Mouse (Mus musculus): ENCODE results near the gene Lypd4.
A peak's percentile ranks its signal among the peaks of the same experiment; 100 is the strongest.
"Not testable (repeated sequence)": the region's sequence is repeated elsewhere in the genome, so short reads cannot be mapped to it uniquely, and the experiment has no call there.

Gene Lypd4

DNA sequence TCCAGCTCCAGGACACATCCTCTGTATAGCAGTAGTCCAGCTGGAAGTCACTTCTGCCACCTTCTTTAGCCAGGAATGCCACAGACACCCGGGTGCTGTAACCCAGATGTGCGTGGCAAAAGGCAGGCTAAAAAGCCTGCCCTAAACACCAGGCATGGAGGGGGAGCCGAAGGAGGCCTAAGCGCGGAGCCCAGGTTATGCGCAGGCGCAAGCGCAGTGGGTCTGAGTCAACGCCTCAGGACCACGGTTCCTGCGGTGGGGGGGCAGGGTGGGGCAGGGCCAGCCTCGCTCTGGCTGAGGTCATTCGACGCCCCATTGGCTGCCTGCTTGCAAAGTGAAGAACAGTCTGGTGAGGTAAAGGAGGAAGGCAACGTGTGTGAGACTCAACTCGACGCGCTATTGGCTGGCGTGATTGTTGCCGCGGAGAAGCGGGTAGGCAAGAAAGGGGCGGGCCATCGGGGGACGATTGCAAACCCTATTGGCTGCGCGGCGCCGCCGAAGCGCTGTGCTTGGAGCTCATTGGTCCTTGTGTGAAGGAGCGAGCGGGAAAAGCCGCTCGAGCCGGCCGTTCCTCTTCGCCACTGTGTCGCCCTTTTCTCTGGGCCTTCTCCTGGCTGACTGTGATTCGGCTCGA lies at the start of gene Lypd4, which contains the start of gene Dmrtc2:
Gene Lypd4, minus strand, starts transcription at position 410 of the 634 bp plus-strand sequence.
Gene Dmrtc2, plus strand, starts transcription at position 526 of the 634 bp plus-strand sequence.
- no peak for DNase-seq (ENCODE audit: low spot score)

DNA sequence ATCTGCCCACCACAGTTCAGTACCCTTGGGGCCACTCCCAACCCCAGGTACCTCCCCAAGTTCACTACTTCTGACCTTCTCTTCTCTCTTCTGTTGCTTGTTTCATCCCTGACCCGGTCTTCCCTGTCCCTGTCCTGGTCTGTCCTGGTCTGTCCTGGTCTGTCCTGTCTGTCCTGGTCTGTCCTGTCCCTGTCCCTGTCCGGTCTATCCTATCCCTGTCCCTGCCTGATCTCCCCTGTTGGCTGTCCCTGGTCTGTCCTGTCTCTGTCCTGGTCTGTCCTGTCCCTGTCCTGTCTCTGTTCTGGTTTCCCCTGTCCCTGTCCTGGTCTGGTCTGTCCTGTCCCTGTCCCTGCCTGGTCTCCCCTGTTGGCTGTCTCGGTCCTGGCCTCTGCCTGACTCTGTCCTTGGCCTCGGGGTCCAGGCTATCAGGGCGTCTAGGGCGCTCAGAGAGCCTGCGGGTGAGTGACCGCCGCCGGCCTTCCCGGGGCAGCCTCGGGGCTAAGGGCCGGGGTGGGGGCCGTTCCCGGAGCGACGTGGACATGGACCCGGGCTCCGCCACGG lies 49.1 kb upstream of the Lypd4 start:
- DNase-seq (ENCODE audit: low spot score) = no peak

DNA sequence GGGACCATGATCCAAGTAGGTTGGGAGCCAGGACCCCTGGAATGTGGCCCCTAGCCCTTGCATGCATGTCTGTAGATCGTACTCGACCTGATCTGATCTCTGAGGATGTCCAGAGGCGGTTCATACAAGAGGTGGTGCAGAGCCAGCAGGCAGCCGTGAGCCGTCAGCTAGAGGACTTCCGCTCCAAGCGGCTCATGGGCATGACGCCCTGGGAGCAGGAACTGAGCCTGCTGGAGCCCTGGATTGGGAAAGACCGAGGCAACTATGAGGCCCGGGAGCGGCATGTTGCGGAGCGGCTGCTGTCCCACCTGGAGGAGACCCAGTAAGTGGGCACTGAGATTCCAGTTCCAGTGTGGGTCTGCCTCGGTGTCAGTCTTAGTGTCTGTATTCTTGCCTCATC lies 42.7 kb upstream of the Lypd4 start:
- DNase-seq (ENCODE audit: low spot score) = no peak

DNA sequence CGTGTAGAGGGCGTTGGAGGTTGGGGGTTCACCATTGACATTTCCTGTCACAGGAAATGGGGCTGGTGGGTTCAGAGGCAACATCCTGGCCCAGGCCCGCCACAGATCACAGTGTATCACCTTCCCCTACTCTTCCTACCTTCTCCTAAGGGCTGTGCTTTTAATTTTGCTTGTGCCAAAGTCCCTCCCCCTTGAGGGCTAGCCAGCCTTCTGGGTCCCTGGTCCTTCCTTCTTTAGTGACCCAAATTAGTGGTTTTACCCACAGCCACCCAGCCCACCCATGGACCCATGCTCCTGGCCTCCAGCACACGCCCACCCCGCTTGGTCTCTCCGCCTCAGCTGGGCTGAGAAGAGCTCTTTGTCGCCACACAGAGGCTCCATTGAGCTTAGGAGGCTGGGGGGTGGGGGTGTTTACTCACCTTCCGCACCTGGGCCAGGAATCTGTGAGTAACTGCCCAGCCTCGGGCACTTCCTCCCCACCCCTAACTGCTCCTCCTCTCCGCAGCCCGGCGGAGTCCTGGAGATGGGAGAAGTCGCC lies 37.5 kb upstream of the Lypd4 start:
- peak; percentile 79 for DNase-seq (ENCODE audit: low spot score)

DNA sequence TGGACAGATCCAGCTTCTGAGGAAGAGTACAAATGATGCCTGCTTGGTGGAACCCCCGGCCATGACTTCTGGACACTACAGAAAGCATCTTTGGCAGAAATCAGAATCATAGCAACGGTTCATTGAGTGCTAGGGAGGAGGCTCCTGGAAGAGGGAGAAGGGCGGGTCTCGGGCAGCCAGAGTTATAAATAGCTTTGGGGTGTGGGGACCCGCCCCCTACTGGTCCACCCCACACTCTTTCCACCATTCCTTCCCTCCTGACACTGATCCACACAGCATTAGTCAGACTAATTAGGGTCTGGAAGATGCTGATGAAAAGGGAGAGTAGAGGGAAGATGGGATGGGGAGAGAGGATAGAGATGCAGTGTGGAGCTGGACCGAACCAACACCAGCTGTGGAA lies 36.8 kb upstream of the Lypd4 start:
- DNase-seq (ENCODE audit: low spot score) = no peak

DNA sequence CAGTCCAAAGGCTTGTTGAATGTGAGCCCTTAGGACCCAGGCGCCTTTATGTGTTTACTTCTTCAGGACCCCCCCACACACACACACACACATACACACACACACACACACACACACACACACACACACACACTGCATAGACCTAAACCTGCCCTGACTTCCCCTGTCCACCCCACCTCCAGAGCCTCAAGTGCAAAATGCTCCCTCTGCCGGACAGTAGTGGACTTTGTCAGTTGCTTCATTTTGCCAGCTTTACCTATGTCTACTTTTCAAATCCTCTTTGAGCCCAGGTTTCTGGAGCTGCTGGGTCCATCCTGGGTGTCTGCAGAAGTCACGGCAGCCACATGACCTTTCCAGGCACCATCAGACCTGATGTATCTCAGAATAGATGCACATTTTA lies 35.2 kb upstream of the Lypd4 start:
- DNase-seq (ENCODE audit: low spot score) = peak; percentile 76

DNA sequence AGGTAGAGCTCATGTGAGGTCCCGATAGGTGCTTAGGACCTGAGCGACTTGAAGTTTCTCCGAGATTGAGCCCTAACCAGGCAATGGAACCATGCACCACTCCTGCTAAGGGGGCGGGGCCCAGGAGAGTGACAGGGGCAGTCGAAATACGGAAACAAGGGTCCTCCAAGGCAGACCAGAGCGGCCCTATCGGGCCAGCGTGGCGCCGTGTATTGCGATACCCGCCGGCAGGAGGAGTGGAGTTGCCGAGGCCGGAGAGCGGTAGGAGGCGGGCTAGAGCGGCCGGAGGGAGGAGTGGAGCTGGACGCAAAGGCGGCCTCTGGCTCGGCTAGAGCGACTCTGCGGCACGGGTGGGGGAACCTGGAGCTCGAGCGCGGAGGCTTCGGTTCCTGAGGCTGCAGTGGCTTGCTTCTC lies 34.3 kb upstream of the Lypd4 start:
- DNase-seq (ENCODE audit: low spot score) = peak; percentile 99

DNA sequence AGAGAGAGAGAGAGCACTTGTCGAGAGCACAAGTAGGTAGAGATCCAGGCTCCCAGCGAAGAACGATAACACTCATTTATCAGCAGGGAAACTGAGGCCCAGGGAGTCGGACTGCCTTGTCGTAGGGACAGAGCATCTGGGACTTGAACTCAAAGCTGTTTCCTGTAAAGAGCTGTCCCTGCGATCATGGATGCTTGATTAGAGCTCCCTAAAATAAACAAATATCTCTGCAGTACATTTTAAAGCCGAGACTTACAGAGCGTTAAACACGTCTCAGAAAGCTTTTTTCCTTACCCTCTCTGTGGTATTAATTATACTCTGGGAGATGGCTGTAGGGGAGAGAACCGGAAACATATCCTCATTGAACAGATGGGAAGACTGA lies 33.7 kb upstream of the Lypd4 start:
- DNase-seq (ENCODE audit: low spot score) = no peak

DNA sequence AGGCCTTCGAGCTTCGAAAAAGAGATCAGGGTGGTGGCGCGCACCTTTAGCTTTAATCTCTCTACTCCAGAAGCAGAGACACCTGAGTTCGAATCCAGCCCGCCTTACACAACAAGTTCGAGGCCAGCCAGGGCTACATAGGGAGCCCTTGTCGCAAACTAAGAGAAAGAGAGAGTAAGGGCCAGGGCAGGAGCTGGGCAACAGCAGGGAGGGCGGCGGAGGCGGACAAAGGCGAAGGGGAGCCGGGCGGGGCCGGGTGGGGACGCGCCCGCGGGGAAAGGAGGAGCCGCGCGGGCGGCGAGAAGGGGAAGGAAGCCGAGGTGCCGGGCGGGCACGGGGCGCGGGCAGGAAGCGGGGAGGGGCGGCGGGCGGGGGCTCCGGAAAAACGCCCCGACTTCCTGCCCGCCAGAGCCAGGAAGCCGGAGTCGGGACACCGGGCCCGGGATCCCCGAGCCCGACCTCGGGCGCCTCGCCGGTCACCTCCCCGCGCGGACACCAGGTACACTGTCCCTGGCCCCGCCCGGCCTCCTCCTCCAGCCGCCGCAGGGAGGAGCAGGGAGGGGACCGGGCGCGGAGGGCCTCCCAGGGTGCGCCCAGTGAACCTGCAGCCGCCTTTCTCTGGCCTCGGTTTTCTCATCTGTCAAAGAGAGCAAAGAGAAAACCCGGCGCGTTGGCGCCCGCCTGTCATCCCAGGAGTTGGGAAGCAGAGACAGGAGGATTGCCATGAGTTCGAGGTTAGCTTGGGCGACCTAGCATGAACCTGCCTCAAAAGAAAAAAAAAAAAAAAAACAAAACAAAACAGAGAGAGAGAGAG lies 33.1 kb upstream of the Lypd4 start, which contains the start of gene Arhgef1:
Gene Arhgef1, plus strand, starts transcription at position 283 of the 814 bp plus-strand sequence.
- DNase-seq (ENCODE audit: low spot score) = peak; percentile 77

DNA sequence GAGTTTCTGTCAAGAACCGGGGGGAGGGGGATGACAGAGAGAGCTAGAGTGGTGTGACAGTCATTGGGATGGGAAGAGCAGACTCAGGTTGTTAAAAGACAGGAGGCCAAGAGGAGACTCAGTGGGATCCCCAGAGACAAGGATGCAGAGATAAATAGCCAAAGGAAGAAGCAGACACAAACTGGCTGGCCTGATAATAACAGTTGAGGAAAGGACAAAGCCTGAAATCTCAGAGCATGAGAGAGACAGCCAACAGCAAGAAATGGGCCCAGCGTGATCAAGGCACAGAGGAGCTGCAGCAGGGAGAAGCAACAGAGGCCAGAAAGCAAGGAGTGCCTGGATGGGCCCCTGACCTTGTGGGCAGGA lies 32.5 kb upstream of the Lypd4 start:
- no peak for DNase-seq (ENCODE audit: low spot score)

DNA sequence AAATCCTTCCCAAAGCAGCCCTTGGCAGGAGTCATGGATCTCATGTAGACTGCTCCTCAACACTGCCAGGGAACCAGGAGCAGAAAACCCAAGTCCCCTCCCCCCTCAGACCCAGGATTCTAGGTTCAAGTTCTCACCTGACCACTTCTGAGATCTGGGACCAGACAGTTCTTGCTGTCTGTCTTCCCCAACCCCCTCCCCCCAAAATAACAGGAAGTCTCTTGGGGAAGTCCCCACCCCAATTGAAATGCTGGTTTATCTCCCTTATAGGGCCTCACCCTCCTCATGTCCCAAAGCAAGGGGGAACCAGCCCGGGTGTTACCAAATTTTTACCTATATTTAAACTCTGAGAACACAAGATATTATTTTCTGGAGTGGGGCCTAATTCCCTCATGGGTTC lies 32.1 kb upstream of the Lypd4 start:
- DNase-seq (ENCODE audit: low spot score) = peak; percentile 40

DNA sequence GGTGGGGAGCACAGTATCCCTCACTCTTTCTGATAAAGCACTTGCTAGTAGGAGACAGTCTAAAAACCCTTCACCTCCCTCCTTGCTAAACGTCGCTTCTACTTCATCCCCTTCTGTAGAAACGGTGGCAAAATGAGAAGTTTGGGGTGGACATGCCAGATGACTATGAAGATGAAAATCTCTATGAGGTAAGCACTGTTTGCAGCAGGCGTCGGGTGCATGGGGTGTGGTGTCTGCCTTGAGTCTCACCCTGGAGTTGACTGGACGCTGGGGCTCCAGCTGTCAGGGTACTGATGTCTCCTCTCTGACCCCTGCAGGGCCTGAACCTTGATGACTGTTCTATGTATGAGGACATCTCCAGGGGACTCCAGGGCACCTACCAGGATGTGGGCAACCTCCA lies 31.4 kb upstream of the Lypd4 start:
- no peak for DNase-seq (ENCODE audit: low spot score)

DNA sequence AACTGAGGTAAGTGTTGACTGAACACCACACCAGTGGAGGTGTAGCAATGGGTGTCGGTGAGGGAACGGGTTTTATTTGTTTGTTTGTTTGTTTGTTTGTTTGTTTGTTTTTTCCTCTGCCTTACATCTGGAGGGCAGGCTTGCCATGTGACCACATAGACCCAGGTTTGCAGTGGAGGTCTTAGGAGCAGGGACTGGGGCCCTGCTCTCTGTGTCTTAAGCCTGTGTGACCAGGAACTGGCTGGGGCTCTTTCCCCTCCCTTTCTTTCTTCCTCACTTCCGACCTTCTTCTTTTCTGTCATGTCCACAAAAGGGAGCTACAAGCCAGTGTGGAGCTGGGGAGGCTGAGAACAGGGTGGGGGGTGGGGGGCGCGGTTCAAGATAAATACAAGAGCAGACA lies 28.2 kb upstream of the Lypd4 start:
- no peak for DNase-seq (ENCODE audit: low spot score)

DNA sequence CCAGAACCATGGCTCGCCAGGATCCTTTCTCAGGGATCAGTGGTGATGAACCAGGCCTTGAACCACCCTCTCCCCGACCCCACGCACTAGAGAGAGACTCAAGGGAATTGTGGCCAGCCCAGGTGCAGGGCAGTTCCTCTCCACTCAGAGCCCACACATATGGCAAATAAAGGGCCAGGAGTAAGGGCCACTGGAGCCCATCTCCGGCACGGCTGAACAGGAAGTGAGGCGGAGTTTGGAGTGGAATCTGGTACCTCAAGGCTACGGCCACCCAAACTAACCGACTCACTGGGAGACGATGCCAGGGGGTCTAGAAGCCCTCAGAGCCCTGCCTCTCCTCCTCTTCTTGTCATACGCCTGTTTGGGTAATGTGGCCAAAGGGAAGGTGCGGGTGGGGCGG lies 27.5 kb upstream of the Lypd4 start, which contains the start of gene Cd79a:
Gene Cd79a, plus strand, starts transcription at position 158 of the 400 bp plus-strand sequence.
- DNase-seq (ENCODE audit: low spot score) = peak; percentile 46

DNA sequence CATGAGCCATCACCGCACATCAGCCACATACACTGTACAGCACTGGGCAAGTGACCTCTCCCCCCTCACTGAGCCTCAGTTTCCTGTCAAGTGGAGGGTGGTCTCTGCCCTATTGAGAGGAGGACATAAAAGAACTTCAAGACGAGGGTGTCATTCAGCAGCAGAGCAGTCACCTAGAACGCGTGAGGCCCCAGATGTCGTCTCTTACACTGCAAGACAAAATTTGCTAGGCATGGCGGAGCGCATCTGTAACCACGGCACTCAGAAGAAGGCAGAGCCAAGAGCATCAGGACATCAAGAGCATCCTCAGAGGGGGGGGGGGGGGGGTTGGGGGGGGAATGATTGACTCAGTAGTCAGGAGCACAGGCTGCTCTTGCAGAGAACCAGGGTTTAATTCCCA lies 26.5 kb upstream of the Lypd4 start:
- no peak for DNase-seq (ENCODE audit: low spot score)

DNA sequence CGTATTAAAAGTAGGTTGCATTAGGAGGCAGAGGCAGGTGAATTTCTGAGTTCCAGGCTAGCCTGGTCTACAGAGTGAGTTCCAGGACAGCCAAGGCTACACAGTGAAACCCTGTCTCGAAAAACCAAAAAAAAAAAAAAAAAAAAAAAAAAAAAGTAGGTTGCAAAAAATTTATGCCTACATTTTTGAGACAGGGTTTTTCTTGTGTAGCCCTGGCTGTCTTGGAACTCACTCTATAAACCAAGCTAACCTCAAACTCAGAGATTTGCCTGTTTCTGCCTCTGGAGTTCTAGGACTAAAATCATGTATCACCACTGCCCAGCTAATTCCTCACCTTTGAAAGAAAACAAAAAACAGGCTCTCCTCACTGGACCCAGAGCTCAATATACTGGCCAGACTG lies 26.0 kb upstream of the Lypd4 start:
- DNase-seq (ENCODE audit: low spot score) = not testable (repeated sequence)

DNA sequence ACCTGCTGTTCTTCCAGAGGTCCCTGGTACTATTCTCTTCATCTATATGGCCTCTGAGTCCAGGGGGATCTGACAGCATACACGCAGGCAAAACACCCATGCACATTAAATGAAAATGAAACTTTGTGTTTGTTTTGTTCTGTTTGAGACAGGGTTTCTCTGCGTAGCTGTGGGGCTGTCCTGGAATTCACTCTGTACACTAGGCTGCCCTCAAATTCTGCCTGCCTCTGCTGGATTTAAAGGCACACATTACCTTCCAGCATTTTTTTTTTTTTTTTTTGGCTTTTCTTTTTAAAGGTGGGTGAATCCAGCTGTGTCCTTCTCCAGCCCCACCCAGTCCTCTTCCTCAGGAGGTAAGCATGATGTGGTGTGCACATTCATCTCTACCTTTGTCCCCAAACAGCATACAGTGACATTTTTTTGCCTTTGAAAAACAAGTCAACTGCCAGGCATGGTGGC lies 22.4 kb upstream of the Lypd4 start:
- DNase-seq (ENCODE audit: low spot score) = peak; percentile 18

DNA sequence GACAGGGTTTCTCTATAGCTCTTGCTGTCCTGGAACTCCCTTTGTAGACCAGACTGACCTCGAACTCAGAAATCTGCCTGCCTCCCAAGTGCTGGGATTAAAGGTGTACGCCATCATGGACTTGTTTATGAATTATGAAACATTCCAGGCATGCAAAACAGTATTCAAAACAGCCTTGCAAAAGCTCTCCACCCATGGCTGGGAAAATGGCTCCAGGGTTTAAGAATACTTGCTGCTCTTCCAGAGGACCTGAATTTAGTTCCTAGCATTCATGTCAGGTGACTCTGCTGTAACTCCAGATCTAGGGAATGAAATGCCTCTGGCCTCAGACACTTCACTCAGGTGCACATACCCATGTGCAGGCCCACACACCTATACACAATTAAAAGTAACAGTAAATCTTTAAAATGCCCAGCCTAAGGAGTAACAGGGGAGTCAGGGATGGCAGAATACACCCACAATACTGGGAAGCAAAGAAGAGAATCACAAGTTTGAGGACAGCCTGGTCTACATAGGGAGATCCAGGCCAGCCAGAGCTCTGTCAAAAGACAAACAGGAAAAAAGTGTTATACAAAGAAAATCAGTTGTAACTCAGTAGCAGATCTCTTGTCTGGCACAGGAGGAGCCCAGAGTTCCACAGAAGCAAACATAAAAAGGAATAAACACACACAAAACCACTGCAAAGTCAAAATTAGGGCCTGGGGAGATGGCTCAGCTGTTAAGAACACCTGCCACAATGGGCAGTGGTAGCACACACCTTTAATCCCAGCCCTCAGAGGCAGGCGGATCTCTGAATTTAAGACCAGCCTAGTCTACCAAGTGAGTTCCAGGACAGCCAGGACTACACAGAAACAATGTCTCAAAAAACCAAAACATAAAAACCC lies 21.7 kb upstream of the Lypd4 start:
- no peak for DNase-seq (ENCODE audit: low spot score)

DNA sequence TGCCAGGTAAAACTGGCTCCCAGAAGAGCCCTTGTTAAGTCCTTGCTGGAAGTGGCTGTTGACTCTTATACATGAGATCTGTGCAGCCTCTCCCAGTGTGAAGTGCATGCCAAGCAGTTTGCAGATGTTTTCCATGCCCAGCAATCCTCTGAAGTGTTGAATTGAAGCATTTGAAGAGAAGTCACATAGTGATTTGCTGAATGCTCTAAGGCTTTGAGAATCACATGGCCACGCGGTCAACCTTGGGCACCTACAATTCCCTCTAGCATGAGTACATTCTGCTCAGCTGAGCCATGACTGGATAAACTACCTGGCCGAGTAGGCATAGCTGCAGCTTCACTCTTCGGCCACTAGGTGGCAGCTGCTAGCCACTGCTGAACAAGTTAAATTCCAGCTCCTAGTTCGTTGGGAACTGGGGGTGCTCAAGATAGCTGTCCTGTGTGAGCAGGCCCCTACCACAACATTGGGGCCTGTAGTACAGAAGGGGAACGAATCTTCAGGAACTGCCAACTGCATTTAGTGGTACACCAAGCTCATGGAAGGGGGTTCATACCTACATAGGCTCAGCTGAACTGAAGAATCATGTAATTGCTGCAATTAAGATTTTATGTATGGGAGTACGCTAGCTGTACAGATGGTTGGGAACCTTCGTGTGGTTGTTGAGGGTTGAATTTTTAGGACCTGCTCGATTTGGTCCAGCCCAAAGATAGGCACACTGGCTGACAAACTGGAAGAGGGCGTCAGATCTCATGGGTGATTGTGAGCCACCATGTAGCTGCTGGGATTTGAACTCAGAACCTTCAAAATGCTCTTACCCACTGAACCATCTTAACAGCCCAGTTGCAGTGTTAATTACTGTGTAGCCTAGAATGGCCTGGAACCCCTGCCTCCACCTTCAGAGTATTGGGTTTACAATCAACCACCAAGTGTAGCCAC lies 20.8 kb upstream of the Lypd4 start:
- DNase-seq (ENCODE audit: low spot score) = peak; percentile 89

DNA sequence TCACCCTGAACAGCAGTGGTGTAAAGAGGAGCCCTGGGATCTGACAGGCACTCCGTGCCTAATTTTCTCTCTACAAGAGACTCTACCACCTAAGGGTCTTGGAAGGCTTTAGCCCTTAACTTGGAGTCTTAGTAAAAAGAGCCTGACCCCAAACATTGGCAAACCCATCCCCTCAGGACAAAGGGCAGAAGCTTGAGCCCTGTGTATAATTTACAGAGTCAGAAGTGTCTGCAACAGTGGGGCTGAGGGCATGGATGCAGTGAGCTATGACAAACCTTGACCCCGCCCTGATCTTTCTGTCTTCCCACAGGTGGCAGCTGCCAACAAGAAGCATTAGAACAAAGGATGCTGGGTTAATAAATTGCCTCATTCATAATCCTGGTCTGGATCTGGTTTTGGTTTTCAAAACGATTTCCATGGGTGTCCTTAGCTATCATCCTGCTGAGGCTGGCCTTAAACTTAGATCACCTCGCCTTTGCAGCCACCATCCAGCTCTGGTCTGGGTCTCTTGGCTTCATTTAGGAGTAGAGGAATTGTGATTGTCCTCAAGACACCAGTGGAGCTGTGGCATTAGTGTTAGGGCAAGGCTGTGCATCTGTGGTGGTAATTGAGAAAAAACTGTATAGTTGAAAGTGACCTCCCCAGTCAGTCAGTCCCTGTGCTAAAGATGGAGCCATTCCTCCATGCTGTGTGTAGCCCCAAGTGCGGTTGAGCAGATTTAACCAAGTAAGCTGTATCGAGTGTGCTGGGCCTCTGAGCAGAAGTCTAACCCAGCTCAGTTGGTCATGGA lies 19.9 kb upstream of the Lypd4 start:
- no peak for DNase-seq (ENCODE audit: low spot score)

Data from lung, postnatal 25 days (tissue).